Mouse (Mus musculus) megakaryocyte-erythroid progenitor cell, adult 5 weeks (primary cell): ENCODE results near the gene Eif2s3x. TPM values are rescaled to one million over a fixed set of nuclear protein-coding genes. Genes with fewer than 3 reads are reported as not detected.

Experiments used
- polyA plus RNA-seq: library from polyadenylated mRNA; stranded (reverse); fragments of >175 nt; gene quantifications from 2 replicates; pipeline ENCODE4 v1.2.3, GENCODE M21; 2012

The Eif2s3x gene
- 21.4 and 24.7 TPM in 2 replicates for polyA plus RNA-seq

DNA sequence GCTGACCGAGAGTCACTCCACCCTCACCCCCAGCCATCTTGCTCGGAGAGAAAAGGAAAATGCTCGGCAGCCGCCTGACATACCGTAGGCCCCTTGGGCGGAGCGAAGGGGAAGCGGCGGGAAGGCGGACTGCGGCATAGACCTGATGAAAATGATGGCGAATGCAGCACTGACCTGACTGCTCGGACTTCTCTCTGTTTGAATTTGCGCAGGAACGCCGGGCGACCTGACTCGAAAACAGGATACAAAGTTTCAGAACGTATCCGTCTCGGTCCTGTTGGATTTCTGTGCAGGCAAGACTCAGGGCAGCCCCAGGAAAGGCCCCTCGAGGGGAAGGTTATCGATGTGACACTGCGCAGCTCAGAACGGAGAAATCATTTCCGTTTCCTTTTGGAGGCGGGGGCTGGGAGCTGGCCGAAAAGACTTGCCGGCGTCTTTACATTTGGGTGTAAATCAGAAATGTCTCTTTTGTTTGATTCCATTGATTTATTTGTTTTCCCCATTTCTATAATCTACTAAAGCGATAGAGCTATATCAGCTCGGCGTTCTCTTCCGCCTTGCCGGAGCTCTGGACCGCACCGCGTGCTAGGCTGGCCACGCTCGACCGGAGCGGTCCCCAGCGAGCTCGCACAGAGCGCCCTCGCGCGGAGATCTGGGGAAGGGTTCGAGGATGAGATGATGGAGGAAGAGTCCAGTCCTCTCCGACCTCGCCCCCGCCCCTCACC lies at the start of gene Eif2s3x:
Gene Eif2s3x, minus strand, starts transcription at position 266 of the 725 bp plus-strand sequence.

DNA sequence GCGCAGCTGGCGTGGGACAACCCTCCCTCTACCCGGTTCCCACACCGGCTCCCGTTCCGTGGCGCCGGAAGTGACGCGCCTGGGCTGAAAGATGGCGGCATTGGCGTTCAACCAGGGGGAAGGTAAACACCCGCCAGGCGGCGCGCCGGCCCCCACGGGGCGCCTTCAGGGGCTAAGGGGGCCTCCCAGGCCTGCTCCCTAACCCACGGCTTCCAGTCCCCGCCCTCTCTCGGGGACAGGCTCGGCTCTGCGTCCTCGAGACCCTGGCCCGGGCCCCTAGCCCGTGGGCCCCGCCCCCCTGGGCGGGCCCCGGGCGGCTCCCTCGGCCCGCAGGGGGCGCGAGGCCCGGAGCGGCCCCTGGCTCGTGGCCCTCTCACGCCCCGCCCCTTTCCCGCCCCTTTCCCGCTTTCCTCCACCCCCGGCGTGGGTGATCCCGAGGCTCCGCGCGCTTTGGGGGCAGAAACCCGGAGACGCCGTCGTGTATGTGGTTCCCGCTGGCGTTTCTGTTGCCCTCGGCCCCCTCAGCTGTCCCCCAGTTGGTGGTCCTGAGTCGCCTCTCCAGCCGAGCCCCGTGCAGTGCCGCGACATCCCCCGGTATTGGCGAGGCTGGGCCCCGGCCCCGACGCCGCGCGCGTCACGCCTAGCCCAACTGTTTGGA lies 22.0 kb upstream of the Eif2s3x start, which contains the start of gene Klhl15:
Gene Klhl15, plus strand, starts transcription at position 68 of the 658 bp plus-strand sequence.

Other genes starting within 250 kb of the Eif2s3x start
- not detected in 2 replicates for gene AU015836, start 244.2 kb downstream of the Eif2s3x start, polyA plus RNA-seq
- gene Zfx, start 89.2 kb downstream of the Eif2s3x start, polyA plus RNA-seq = 2.2 and 4.7 TPM in 2 replicates
- 35.2 and 39.1 TPM in 2 replicates for gene Klhl15, start 21.7 kb upstream of the Eif2s3x start, polyA plus RNA-seq
- gene Fam90a1b, start 153.9 kb upstream of the Eif2s3x start, polyA plus RNA-seq = not detected in 2 replicates
- gene Apoo, start 154.3 kb upstream of the Eif2s3x start, polyA plus RNA-seq = 1.2 and 1.6 TPM in 2 replicates